Mouse (Mus musculus) kidney, embryonic 15.5 days (tissue): ENCODE data around the gene Scel. TPM values are rescaled to one million over a fixed set of nuclear protein-coding genes. Genes with fewer than 3 reads are reported as not detected.

Experiments
- microRNA-seq: library from miRNA; unstranded; fragments of <30 nt; microRNA quantifications from one replicate; pipeline ENCODE4, GENCODE M21; 2016
- polyA plus RNA-seq: library from polyadenylated mRNA; unstranded; fragments of >200 nt; fragmentation: Nextera tagmentation; extraction: Ambion mirVana; gene quantifications from 2 replicates; pipeline ENCODE4 v1.2.1, GENCODE M21; 2015

The Scel gene
- polyA plus RNA-seq, 1 experiment from 2014 or later = 2.8 TPM

Small RNAs within 50 kb of the gene (microRNA-seq; reads per million reads assigned to microRNA genes)
- not detected for gene Gm22877

Other genes starting within 250 kb of the Scel start
- gene Mycbp2, start 166.5 kb upstream of the Scel start, polyA plus RNA-seq = 17.6 and 19.0 TPM in 2 replicates
- 2.9 TPM in 2 replicates for gene Slain1, start 136.9 kb downstream of the Scel start, polyA plus RNA-seq